Mouse (Mus musculus) heart, adult 11 months (tissue): Measurements from ENCODE around the gene Prps1l3.

ENCODE experiments used
- DNase-seq: peaks from one replicate; pipeline ENCODE4 v3.0.0; 2022

The Prps1l3 gene

DNA sequence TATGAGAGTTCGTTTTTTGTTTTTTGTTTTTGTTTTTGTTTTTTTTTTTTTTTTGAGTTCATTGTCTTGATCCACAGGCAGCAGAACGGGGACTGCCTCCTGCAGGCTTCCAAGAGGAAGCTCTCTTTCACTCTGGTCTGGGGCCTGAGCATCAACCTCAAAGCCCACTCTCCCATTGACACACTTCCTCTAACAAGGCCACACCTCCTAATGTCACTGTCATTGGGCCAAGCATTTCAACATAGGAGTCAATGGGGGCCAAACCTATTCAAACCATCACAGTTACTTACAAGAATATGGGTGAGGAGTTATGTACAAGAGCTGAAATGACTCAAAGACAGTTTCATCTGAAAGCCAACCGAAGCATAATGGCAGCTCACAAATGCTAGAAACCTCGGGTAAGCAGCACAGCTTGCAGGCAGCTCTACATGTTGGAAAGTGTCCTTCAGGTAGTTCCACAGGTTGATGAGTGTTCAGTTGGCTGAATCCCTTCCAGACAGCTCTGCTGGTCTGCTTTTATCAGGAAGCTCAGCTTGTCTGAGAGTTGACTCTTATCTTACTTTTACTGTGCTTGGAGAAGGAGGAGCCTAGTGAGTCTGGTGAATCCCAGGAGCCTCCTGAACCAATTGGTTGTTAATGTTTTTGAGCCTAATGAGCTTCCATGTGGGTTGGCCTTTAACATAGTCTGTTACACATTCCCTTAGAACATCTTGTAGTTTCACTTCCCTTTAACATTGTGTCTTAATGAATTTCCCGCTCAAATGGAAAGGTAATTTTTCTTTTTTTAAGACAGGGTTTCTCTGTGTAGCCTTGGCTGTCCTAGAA is 13.7 kb downstream of the Prps1l3 start:
- no peak for DNase-seq

DNA sequence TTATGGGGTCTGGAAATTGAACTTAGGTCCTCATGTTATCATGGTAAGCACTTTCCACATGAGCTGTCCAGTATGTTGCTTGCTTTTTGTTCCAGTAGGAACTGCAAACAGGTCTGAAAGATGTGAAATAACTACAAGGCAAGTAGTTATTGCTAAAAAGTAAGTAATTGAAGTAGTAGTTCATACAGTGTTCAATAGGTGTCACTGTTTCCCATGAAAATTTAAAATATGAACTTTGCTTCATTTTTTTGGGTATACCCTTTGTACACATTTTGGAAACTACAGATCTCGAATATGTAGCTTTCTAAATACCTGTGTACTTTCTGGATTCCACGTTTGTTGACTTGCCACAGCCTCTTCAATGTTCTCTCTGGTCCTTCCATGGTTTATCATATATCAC is 28.4 kb downstream of the Prps1l3 start:
- DNase-seq = no peak

DNA sequence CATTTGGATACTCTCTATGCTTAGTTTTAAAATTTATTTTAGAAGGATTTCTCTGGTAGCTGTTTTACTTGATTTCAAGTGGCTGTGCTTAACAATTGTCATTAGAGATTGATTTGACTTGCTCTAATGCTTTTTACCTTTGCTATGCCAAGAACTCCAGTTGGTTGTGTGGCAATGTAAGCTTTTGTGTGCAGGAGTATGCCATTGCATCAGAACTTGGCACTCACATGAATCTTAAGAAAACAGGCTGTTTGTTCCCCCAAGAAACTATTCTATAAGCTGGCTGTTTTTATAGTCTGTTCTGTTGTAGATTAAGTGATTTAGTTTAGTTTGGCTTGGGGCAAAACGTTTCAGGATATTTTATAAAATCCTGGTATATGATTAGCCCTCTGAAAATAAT is 45.2 kb downstream of the Prps1l3 start:
- no peak for DNase-seq

DNA sequence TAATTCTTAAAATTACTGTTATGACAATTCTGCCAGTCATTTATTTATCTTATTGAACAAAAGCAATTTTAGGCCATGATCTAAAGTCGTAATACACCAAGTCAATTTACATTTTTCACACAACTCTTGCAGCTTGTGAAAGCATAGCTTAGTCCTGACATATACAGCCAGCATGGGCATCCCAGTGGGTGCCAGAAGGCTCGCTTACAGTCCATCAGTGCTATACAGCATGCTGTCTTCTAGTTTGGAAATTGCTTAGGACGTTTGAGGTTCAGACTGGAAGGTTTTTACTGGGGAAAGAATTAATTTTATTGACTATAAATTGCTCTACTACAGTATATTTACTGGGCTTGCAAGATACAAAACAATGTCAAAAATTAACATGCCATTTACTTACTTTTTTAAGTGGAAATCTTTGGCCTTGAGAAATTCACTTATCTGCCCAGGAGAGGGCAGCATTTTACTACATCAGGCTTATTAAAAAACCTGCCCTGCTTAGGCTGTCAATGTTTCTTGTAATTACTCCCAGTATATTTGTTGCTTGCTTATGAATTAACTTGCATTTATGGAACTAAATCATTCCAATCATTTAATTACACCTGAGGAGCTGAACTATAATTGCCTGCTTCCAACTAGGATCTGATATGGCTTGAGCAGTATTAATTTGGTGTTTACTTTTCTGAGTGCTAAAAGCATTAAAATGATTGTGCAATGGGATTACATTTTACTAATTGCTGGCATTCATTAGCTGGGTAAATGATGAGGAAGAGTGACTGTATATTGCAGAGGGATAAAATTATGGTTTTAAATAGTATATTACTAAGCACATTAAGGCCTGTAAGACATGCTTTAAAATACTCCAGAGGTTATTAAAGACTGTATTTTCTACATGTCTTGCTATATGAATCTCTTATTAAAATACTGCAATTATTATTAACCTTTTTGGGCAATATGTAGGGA is 51.2 kb downstream of the Prps1l3 start:
- DNase-seq = no peak

DNA sequence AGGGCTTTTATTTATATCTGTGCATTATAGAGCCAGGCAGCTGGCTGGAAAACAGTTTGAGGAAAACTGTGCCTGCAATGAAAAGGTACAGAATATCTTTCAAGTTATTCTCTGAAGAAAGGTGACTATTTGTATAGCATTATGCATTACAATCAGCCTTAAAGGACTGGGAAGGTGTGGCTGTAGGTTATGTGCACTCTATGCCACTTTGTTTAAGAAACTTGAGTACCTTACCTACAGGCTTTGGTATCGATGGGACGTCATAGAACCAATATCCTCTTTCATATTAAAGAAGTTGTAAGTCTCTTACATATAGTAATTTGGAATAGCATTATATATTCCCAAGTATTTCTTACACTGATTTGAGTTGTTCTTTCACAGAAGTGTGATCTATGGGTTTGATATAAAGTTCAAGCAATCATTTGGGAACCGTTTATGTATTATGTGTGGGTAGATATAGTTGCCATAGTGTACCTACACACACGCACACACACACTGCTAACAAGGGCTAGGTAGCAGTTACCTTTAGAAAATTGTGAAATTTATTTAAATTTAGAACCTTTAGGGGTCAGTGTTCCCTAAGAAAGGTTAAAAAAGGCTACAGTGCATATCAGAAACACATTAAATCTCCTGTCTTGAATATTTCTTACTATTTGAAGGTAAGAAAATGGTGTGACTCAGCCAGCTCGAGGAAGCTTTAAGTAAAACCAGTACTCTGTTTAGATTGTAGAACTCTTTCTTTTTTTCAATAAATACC is 55.3 kb downstream of the Prps1l3 start:
- no peak for DNase-seq
